Mouse (Mus musculus) forebrain, embryonic 12.5 days (tissue): Measurements from ENCODE around the gene Acin1. TPM values are rescaled to one million over a fixed set of nuclear protein-coding genes. Genes with fewer than 3 reads are reported as not detected.
A peak's percentile ranks its signal among the peaks of the same experiment; 100 is the strongest.

ENCODE experiments used
- ATAC-seq: fragments of 200-750 bp; cut with Nextera tagmentation; 2 replicates; pipeline ENCODE4 v1.8.0; 2017; ENCODE audit warnings: moderate TSS enrichment; ENCODE audit not compliant: low FRiP score
- H3K27ac ChIP-seq: fragments of 300-500 bp; sonication (generic); 2 replicates; pipeline ENCODE4 v1.5.1; 2016; ENCODE audit warnings: mild to moderate bottlenecking
- H3K27me3 ChIP-seq: fragments of 300-500 bp; sonication (generic); 2 replicates; pipeline ENCODE4 v1.6.1; 2016; ENCODE audit warnings: mild to moderate bottlenecking
- H3K36me3 ChIP-seq: fragments of 300-500 bp; sonication (generic); replicated peaks from 2 replicates; pipeline ENCODE4 v1.6.1; 2016; ENCODE audit warnings: mild to moderate bottlenecking
- H3K4me1 ChIP-seq: fragments of 300-500 bp; sonication (generic); 2 replicates; pipeline ENCODE4 v1.6.1; 2016
- H3K4me2 ChIP-seq: fragments of 300-500 bp; sonication (generic); 2 replicates; pipeline ENCODE4 v1.6.1; 2016; ENCODE audit warnings: mild to moderate bottlenecking, moderate library complexity
- H3K4me3 ChIP-seq: fragments of 300-500 bp; sonication (generic); replicated peaks from 2 replicates; pipeline ENCODE4 v1.5.1; 2016; ENCODE audit warnings: mild to moderate bottlenecking
- H3K9ac ChIP-seq: fragments of 300-500 bp; sonication (generic); 2 replicates; pipeline ENCODE4 v1.6.1; 2016; ENCODE audit warnings: mild to moderate bottlenecking
- H3K9me3 ChIP-seq: fragments of 300-500 bp; sonication (generic); 2 replicates; pipeline ENCODE4 v1.6.1; 2016
- WGBS: fragments of 180-500 bp; shearing (Covaris S2); methylation state at CpG from one replicate; pipeline ENCODE4 v1.1.7; 2016; 5-methylcytosine and 5-hydroxymethylcytosine counted together
- microRNA counts: library from miRNA; unstranded; fragments of <30 nt; microRNA quantifications from one replicate; lab custom pipeline; 2017
- microRNA-seq: library from miRNA; unstranded; fragments of <30 nt; microRNA quantifications from one replicate; pipeline ENCODE4, GENCODE M21; 2017
- polyA plus RNA-seq: library from polyadenylated mRNA; unstranded; fragments of >200 nt; fragmentation: Nextera tagmentation; extraction: Ambion mirVana; gene quantifications from 2 replicates; pipeline ENCODE4 v1.2.1, GENCODE M21; 2016

Acin1 gene
- polyA plus RNA-seq, 1 experiment from 2014 or later, result 188 TPM

GRCm38 (mm10) chr14:54597084-54597483 lies 89.6 kb downstream of the Acin1 start:
- H3K27me3 ChIP-seq, result no peaks in the 10 kb centered on the region
- no peaks in the 10 kb centered on the region for H3K4me1 ChIP-seq
- no peaks in the 10 kb centered on the region; the same call in 1 of the 2 replicates for H3K9me3 ChIP-seq
- WGBS, result 83% methylated on average over 7 of the region's 7 CpGs
- peaks cover 25% of the 10 kb centered on the region for H3K36me3 ChIP-seq
- H3K27ac ChIP-seq, result no peak overlapping the region
- H3K4me2 ChIP-seq, result no peak overlapping the region
- no peak overlapping the region for H3K4me3 ChIP-seq
- H3K9ac ChIP-seq, result no peak overlapping the region
- no peak for ATAC-seq

DNA sequence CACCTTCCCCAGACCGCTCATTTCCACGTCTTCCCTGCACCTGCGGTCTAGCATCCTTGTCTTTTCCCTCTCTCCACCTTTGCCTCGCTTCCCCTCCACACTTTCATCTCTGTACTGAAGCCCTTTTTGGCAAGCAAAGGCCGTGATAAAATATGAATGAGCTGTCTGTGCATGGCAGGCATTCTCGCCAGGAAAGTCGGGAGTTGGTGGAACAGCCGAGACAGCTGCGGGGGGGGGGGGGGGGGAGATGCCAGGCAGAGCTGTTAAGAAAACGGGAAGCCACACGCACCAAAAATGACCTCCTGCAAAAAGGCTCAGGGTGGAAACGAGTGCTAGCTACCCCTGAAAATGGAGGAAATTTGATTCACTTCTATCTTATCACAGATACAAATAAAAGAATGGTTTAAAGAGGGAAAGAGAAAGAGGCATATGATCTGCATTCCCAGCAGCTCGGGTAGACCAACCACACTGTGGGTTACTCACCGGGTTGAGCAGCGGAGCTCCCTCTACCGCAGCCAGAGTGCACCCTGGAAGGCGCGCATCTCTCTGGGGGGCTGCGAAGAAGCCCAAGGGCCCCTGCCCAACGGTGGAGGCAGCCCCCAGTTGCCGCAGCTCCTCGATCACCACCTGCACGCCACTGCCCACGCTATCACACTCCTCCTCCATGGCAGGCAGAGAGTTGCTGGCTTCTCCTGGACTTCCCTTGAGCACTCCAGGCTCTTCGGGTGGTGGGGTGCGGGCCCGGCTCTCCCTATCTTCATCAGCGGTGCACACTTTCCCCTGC lies 91.9 kb downstream of the Acin1 start:
- Histone ChIP-seq H3K4me2 (no peak overlapping the region), H3K27me3 (no peaks in the 10 kb centered on the region), H3K4me1 (no peaks in the 10 kb centered on the region), H3K27ac (no peak overlapping the region), H3K36me3 (peaks cover 27% of the 10 kb centered on the region), H3K4me3 (no peak overlapping the region), H3K9me3 (no peaks in the 10 kb centered on the region; the same call in 1 of the 2 replicates), H3K9ac (peak overlapping the region; percentile 30; the same call in 1 of the 2 replicates)
- ATAC-seq, result 0 out of 2 replicates have a peak, but pooled peaks have one; percentile 17
- WGBS, result 66% methylated on average over 27 of the region's 28 CpGs

DNA sequence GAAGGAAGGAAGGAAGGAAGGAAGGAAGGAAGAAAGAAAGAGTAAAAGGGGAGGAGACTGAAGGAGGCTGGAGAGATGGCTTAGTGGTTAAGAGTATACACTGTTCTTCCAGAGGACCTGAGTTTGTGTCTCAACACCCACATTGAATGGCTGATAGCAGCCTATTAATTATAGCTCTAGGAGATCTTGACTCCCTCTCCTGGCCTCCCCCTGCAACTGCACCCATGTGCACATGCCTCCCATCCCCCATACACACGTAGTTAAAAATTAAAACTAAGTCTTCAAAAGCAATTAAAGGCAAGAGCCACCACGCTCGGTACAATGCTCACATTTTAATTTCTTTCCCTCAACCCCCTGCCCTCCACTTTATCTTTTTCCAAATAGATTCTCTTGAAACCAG lies 92.7 kb downstream of the Acin1 start:
- Histone ChIP-seq H3K9ac (no peak overlapping the region), H3K9me3 (no peaks in the 10 kb centered on the region; the same call in 1 of the 2 replicates), H3K36me3 (peaks cover 27% of the 10 kb centered on the region), H3K27ac (no peak overlapping the region), H3K4me1 (no peaks in the 10 kb centered on the region), H3K27me3 (no peaks in the 10 kb centered on the region), H3K4me3 (no peak overlapping the region), H3K4me2 (no peak overlapping the region)
- WGBS, result 95% methylated on average over 3 of the region's 3 CpGs
- ATAC-seq, result no peak

GRCm38 (mm10) chr14:54592319-54592934 lies 94.3 kb downstream of the Acin1 start:
- H3K4me2 ChIP-seq, result no peak overlapping the region
- no peaks in the 10 kb centered on the region for H3K27me3 ChIP-seq
- no peak overlapping the region for H3K9ac ChIP-seq
- no peak overlapping the region for H3K4me3 ChIP-seq
- H3K36me3 ChIP-seq, result peaks cover 27% of the 10 kb centered on the region
- no peak overlapping the region for H3K27ac ChIP-seq
- ATAC-seq, result no peak
- no peaks in the 10 kb centered on the region for H3K4me1 ChIP-seq
- H3K9me3 ChIP-seq, result no peaks in the 10 kb centered on the region; the same call in 1 of the 2 replicates
- 80% methylated on average over 10 of the region's 10 CpGs for WGBS

MicroRNAs encoded within 50 kb of the gene (microRNA counts, 519-probe panel; counts per million panel counts)
- not detected for microRNA mmu-miR-686 (lab: Ali Mortazavi, UCI)

Small RNAs within 50 kb of the gene (microRNA-seq; reads per million reads assigned to microRNA genes)
- gene Mir686, result not detected
- not detected for gene Mir6948

Other genes with a start within 250 kb of the Acin1 start
- 26.2 and 29.8 TPM in 2 replicates for gene Lrp10, start 222.8 kb downstream of the Acin1 start, polyA plus RNA-seq
- 26.1 and 29.9 TPM in 2 replicates for gene Rem2, start 210.8 kb downstream of the Acin1 start, polyA plus RNA-seq
- gene Prmt5, start 169.4 kb downstream of the Acin1 start, polyA plus RNA-seq, result 122 and 125 TPM in 2 replicates
- gene Haus4, start 132.3 kb downstream of the Acin1 start, polyA plus RNA-seq, result 43.5 and 47.5 TPM in 2 replicates
- 37.5 and 47.3 TPM in 2 replicates for gene Ajuba, start 109.4 kb downstream of the Acin1 start, polyA plus RNA-seq
- 9.0 and 9.2 TPM in 2 replicates for gene 4931414P19Rik, start 80.9 kb downstream of the Acin1 start, polyA plus RNA-seq
- 395 and 399 TPM in 2 replicates for gene Psmb5, start 68.9 kb downstream of the Acin1 start, polyA plus RNA-seq
- gene Psmb11, start 65.5 kb downstream of the Acin1 start, polyA plus RNA-seq, result 0.04 TPM in 1 of 2 replicates, not detected in the other
- gene Gm17606, start 46.0 kb downstream of the Acin1 start, polyA plus RNA-seq, result not detected in 2 replicates
- 9.8 and 10.7 TPM in 2 replicates for gene Cdh24, start 45.6 kb downstream of the Acin1 start, polyA plus RNA-seq
- 87.5 and 89.7 TPM in 2 replicates for gene 1700123O20Rik, start 715 bp downstream of the Acin1 start, polyA plus RNA-seq
- gene Gm29776, start 11.9 kb upstream of the Acin1 start, polyA plus RNA-seq, result not detected in 2 replicates
- gene Cebpe, start 25.2 kb upstream of the Acin1 start, polyA plus RNA-seq, result not detected in 2 replicates
- gene Slc7a8, start 95.0 kb upstream of the Acin1 start, polyA plus RNA-seq, result 2.3 and 2.7 TPM in 2 replicates
- gene Rnf212b, start 127.2 kb upstream of the Acin1 start, polyA plus RNA-seq, result not detected in 2 replicates
- gene Homez, start 184.0 kb upstream of the Acin1 start, polyA plus RNA-seq, result 13.9 and 18.5 TPM in 2 replicates
- gene Ppp1r3e, start 190.6 kb upstream of the Acin1 start, polyA plus RNA-seq, result 1.1 and 1.3 TPM in 2 replicates
- gene Bcl2l2, start 196.4 kb upstream of the Acin1 start, polyA plus RNA-seq, result 3.3 and 3.4 TPM in 2 replicates
- 0.27 TPM in 1 of 2 replicates, not detected in the other for gene Gm20521, start 196.5 kb upstream of the Acin1 start, polyA plus RNA-seq
- 199 and 211 TPM in 2 replicates for gene Pabpn1, start 205.6 kb upstream of the Acin1 start, polyA plus RNA-seq
- gene Slc22a17, start 226.2 kb upstream of the Acin1 start, polyA plus RNA-seq, result 93.3 and 97.8 TPM in 2 replicates
- 36.8 and 37.8 TPM in 2 replicates for gene Efs, start 239.2 kb upstream of the Acin1 start, polyA plus RNA-seq
- not detected in 2 replicates for gene Il25, start 245.8 kb upstream of the Acin1 start, polyA plus RNA-seq
- 1.4 and 2.0 TPM in 2 replicates for gene Cmtm5, start 249.3 kb upstream of the Acin1 start, polyA plus RNA-seq